Mouse (Mus musculus) midbrain, postnatal 0 days (tissue): ENCODE measurements around the gene Srsf3. TPM values are rescaled to one million over a fixed set of nuclear protein-coding genes. Genes with fewer than 3 reads are reported as not detected.

Experiments
- ATAC-seq: fragments of 200-750 bp; cut with Nextera tagmentation; 2 replicates; pipeline ENCODE4 v1.8.0; 2017; ENCODE audit warnings: moderate number of reproducible peaks, mild to moderate bottlenecking, moderate TSS enrichment, moderate library complexity; ENCODE audit not compliant: low FRiP score
- DNase-seq: peaks from one replicate; pipeline ENCODE4 v3.0.0-alpha.2; 2015; ENCODE audit warnings: low spot score
- H3K27ac ChIP-seq: fragments of 300-500 bp; sonication (generic); 2 replicates; pipeline ENCODE4 v1.5.1; 2014; ENCODE audit warnings: low read depth, mild to moderate bottlenecking, low read length, mixed read lengths
- H3K27me3 ChIP-seq: fragments of 300-500 bp; sonication (generic); 2 replicates; pipeline ENCODE4 v1.6.1; 2014; ENCODE audit warnings: low read length, control low read depth, mixed read lengths; ENCODE audit not compliant: insufficient read depth
- H3K36me3 ChIP-seq: fragments of 300-500 bp; sonication (generic); 2 replicates; pipeline ENCODE4 v1.6.1; 2014; ENCODE audit warnings: low read length, control low read depth, mixed read lengths; ENCODE audit not compliant: insufficient read depth
- H3K4me1 ChIP-seq: fragments of 300-500 bp; sonication (generic); 2 replicates; pipeline ENCODE4 v1.6.1; 2014; ENCODE audit warnings: mild to moderate bottlenecking, control low read depth, antibody characterized with exemption, low read length, mixed read lengths; ENCODE audit not compliant: insufficient read depth
- H3K4me2 ChIP-seq: fragments of 300-500 bp; sonication (generic); 2 replicates; pipeline ENCODE4 v1.6.1; 2014; ENCODE audit warnings: low read depth, mild to moderate bottlenecking, low read length, mixed read lengths; ENCODE audit not compliant: poor library complexity, severe bottlenecking
- H3K4me3 ChIP-seq: fragments of 300-500 bp; sonication (generic); 2 replicates; pipeline ENCODE4 v1.5.1; 2014; ENCODE audit warnings: low read depth, mild to moderate bottlenecking, low read length, moderate library complexity
- H3K9ac ChIP-seq: fragments of 300-500 bp; sonication (generic); replicated peaks from 2 replicates; pipeline ENCODE4 v1.6.1; 2014; ENCODE audit warnings: mild to moderate bottlenecking, low read length, moderate library complexity, mixed read lengths; ENCODE audit not compliant: poor library complexity, severe bottlenecking
- H3K9me3 ChIP-seq: fragments of 300-500 bp; sonication (generic); 2 replicates; pipeline ENCODE4 v1.6.1; 2016; ENCODE audit warnings: low read length, control low read depth
- CTCF ChIP-seq: IDR thresholded peaks from 2 replicates; pipeline ENCODE4 v1.5.1; 2016; ENCODE audit warnings: antibody characterized with exemption, mild to moderate bottlenecking
- WGBS: fragments of 180-500 bp; shearing (Covaris S2); extraction: QIAGEN DNeasy Blood & Tissue Kit; methylation state at CpG from one replicate; pipeline ENCODE4 v1.1.7; 2014; 5-methylcytosine and 5-hydroxymethylcytosine counted together
- polyA plus RNA-seq: library from polyadenylated mRNA; unstranded; fragments of >200 nt; fragmentation: Nextera tagmentation; extraction: Ambion mirVana; gene quantifications from 2 replicates; pipeline ENCODE4 v1.2.1, GENCODE M21; 2015
- total RNA-seq: library from RNA; depleted of rRNA; stranded (reverse); fragments of >200 nt; gene quantifications from 2 replicates; pipeline ENCODE4 v1.2.3, GENCODE M21; 2014; rRNA removed

The Srsf3 gene
- total and polyA plus RNA-seq, 2 experiments from 2014 or later = 119 to 296 TPM

DNA sequence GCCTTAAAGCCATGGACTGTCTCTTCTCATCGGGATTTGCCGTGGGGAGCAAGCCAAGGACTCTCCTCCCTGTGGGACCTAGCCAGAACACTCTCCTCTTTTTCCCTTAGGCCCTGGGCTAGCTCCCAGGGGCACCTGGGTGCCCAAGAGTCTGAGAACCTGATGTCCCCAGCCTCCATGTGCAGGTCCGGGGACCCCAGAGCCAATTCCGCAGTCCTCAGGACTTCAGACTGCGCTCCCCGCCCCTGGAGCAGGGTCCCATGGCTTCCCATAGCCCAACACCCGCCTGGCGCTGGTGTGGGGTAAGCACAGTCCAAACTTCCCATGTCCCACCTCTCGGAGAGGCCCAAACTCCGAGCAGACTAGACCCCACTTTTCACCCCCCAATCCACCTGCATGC, 52.8 kb downstream of the Srsf3 start:
- H3K27ac ChIP-seq = no peak overlapping the region
- no peak overlapping the region for H3K4me3 ChIP-seq
- WGBS = 75% methylated on average over 10 of the region's 10 CpGs
- 0 out of 2 replicates have a peak, but pooled peaks cover 3% of the 10 kb centered on the region for H3K27me3 ChIP-seq
- no peak overlapping the region for H3K9ac ChIP-seq
- no peak for TF ChIP-seq CTCF
- H3K4me1 ChIP-seq = peaks cover 5% of the 10 kb centered on the region; the same call in 1 of the 2 replicates
- no peaks in the 10 kb centered on the region for H3K36me3 ChIP-seq
- no peak for ATAC-seq
- no peak for DNase-seq
- H3K9me3 ChIP-seq = no peaks in the 10 kb centered on the region
- no peak overlapping the region for H3K4me2 ChIP-seq

DNA sequence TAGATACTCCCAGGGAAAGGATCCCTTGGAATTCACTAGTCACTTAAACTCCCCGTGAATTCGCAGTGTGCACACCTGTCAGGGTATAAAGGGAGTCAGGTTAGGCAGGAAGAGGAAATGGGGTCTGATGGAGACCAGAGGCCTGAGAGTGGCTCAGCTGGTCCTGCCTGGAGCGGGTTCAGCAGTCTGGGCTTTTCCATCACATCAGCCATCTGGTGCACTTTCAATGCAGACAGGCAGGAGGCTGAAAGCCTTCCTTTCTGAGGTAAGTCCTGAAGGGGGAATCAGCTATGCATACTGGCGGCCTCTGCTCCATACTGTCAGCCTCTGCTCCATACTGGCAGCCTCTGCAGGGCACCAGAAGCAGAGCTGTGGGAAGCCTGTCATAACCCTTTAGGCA, 54.5 kb downstream of the Srsf3 start:
- TF ChIP-seq CTCF = no peak
- Histone ChIP-seq H3K4me1 (no peaks in the 10 kb centered on the region), H3K9ac (no peak overlapping the region), H3K4me3 (no peak overlapping the region), H3K9me3 (no peaks in the 10 kb centered on the region), H3K27ac (no peak overlapping the region), H3K4me2 (no peak overlapping the region), H3K27me3 (0 out of 2 replicates have a peak, but pooled peaks cover 3% of the 10 kb centered on the region), H3K36me3 (no peaks in the 10 kb centered on the region)
- ATAC-seq (no peak), DNase-seq (peak; percentile 49)
- 81% methylated on average over 4 of the region's 4 CpGs for WGBS

DNA sequence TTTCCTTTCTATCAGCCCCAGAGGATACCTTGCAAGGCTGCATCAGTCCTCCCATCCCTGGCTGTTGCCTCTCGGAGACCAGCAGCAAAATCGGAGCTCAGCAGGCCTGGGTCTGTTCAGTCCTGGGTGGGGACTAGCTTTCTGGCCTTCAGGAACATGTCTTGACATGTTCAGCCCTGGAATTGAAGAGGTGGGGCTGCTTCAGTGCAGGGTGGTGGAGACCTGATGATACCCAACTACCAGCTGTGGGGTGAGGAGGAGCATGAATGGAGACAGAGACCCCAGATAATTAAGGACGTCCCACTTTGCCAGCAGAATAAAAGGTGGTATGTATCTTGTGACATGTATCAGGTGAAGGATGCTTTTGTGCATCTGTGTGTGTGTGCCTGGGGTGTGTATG, 58.3 kb downstream of the Srsf3 start, which contains the start of gene Cdkn1a:
Gene Cdkn1a (plus strand): TSS at position 201 of the 400 bp plus-strand sequence.
- H3K27ac ChIP-seq = no peak within 1 kb of the TSS
- H3K9ac ChIP-seq = no peak within 1 kb of the TSS
- H3K9me3 ChIP-seq = no peaks in the 10 kb centered on the region
- H3K36me3 ChIP-seq = no peaks in the 10 kb centered on the region
- no peak within 1 kb of the TSS for H3K4me3 ChIP-seq
- H3K4me2 ChIP-seq = no peak within 1 kb of the TSS
- DNase-seq (no peak), ATAC-seq (no peak)
- no peak for TF ChIP-seq CTCF
- 86% methylated on average over 3 of the region's 3 CpGs for WGBS
- H3K27me3 ChIP-seq = no peaks in the 10 kb centered on the region
- H3K4me1 ChIP-seq = no peaks in the 10 kb centered on the region

DNA sequence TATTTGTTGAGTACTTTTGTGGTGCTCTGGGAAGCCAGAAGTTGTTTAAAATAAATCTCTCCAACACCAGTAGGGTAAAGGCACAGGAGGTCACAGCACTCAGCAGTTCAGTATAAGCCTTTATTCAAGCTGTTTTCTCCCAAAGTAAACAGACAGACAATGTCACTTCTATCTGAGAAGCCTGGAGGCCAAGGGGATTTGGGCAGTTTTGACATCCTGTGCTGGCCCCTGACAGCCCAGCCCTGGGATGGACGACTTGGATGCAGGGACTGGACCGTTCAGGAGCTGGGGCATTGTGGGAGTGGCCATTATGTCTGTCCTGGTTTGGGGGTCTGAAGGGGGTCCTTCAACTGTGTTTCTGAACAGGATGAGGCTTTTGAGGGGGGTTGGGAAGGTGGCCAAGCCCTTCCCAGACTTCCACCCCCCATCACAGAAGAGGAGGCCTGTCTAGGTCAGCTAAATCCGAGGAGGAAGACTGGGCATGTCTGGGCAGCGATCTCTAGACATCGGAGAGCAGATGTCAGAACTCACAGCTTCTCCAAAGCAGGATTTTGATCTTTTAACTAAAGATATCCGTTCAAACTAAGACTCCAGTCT, 59.0 kb downstream of the Srsf3 start:
- H3K36me3 ChIP-seq = no peaks in the 10 kb centered on the region
- H3K9me3 ChIP-seq = no peaks in the 10 kb centered on the region
- WGBS = 46% methylated on average over 6 of the region's 6 CpGs
- H3K4me3 ChIP-seq = no peak overlapping the region
- H3K27ac ChIP-seq = no peak overlapping the region
- H3K27me3 ChIP-seq = no peaks in the 10 kb centered on the region
- no peak for TF ChIP-seq CTCF
- no peaks in the 10 kb centered on the region for H3K4me1 ChIP-seq
- no peak overlapping the region for H3K9ac ChIP-seq
- ATAC-seq = no peak
- no peak overlapping the region for H3K4me2 ChIP-seq
- DNase-seq = no peak

DNA sequence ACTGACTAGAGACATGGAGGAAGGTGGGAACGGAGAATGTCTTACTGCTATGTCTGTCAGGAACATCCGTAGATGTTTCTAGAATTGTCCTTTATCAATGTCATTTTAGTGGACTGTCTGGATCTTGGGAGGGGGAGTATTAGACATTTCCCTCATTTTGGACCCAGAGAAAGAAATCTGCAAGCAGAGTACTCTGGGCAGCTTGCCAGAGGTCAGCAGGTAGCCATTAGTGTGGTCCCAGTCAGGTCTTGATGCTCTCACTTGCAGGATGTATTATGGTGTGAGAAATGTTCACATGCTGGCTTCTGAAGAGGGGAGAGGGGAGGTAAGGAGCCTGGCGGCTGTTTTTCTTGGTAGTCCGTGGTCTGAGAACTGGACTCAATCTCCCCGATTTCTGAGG, 60.1 kb downstream of the Srsf3 start:
- no peak overlapping the region for H3K4me3 ChIP-seq
- WGBS = 61% methylated on average over 5 of the region's 5 CpGs
- no peaks in the 10 kb centered on the region for H3K36me3 ChIP-seq
- H3K9me3 ChIP-seq = no peaks in the 10 kb centered on the region
- no peak overlapping the region for H3K9ac ChIP-seq
- no peak overlapping the region for H3K27ac ChIP-seq
- no peak for TF ChIP-seq CTCF
- DNase-seq (peak; percentile 21), ATAC-seq (no peak)
- no peaks in the 10 kb centered on the region for H3K4me1 ChIP-seq
- no peak overlapping the region for H3K4me2 ChIP-seq
- H3K27me3 ChIP-seq = no peaks in the 10 kb centered on the region

Other genes with a start within 250 kb of the Srsf3 start
- 14.9 and 21.5 TPM in 2 replicates for gene Brpf3, start 231.5 kb upstream of the Srsf3 start, total RNA-seq
- gene Brpf3, start 231.5 kb upstream of the Srsf3 start, polyA plus RNA-seq = 3.5 and 4.9 TPM in 2 replicates
- 0.05 and 0.14 TPM in 2 replicates for gene Pnpla1, start 174.2 kb upstream of the Srsf3 start, total RNA-seq
- 0.07 TPM in 1 of 2 replicates, not detected in the other for gene Pnpla1, start 174.2 kb upstream of the Srsf3 start, polyA plus RNA-seq
- 9.8 and 32.9 TPM in 2 replicates for gene 4930539E08Rik, start 117.3 kb upstream of the Srsf3 start, total RNA-seq
- gene 4930539E08Rik, start 117.3 kb upstream of the Srsf3 start, polyA plus RNA-seq = 4.3 and 4.5 TPM in 2 replicates
- gene Pxt1, start 88.8 kb upstream of the Srsf3 start, total RNA-seq = 0.49 TPM in 1 of 2 replicates, not detected in the other
- gene Pxt1, start 88.8 kb upstream of the Srsf3 start, polyA plus RNA-seq = 0.15 TPM in 1 of 2 replicates, not detected in the other
- 60.0 and 64.9 TPM in 2 replicates for gene Kctd20, start 80.7 kb upstream of the Srsf3 start, total RNA-seq
- gene Kctd20, start 80.7 kb upstream of the Srsf3 start, polyA plus RNA-seq = 63.2 and 63.8 TPM in 2 replicates
- gene Stk38, start 24.6 kb upstream of the Srsf3 start, total RNA-seq = 44.2 and 58.1 TPM in 2 replicates
- 42.1 and 47.9 TPM in 2 replicates for gene Stk38, start 24.6 kb upstream of the Srsf3 start, polyA plus RNA-seq
- 44.4 and 57.7 TPM in 2 replicates for gene Cdkn1a, start 58.3 kb downstream of the Srsf3 start, total RNA-seq
- gene Cdkn1a, start 58.3 kb downstream of the Srsf3 start, polyA plus RNA-seq = 220 and 237 TPM in 2 replicates
- gene Rab44, start 81.5 kb downstream of the Srsf3 start, total RNA-seq = not detected in 2 replicates
- gene Rab44, start 81.5 kb downstream of the Srsf3 start, polyA plus RNA-seq = not detected in 2 replicates
- 85.1 and 86.5 TPM in 2 replicates for gene Cpne5, start 205.5 kb downstream of the Srsf3 start, total RNA-seq
- gene Cpne5, start 205.5 kb downstream of the Srsf3 start, polyA plus RNA-seq = 88.9 and 90.2 TPM in 2 replicates
- gene Ppil1, start 231.6 kb downstream of the Srsf3 start, total RNA-seq = 70.3 and 77.9 TPM in 2 replicates
- gene Ppil1, start 231.6 kb downstream of the Srsf3 start, polyA plus RNA-seq = 95.7 and 103 TPM in 2 replicates
- gene BC004004, start 236.2 kb downstream of the Srsf3 start, total RNA-seq = 120 and 128 TPM in 2 replicates
- 146 and 152 TPM in 2 replicates for gene BC004004, start 236.2 kb downstream of the Srsf3 start, polyA plus RNA-seq